Mouse (Mus musculus): Measurements from ENCODE around the gene Osbpl8.
"Not testable (repeated sequence)": the region's sequence is repeated elsewhere in the genome, so short reads cannot be mapped to it uniquely, and the experiment has no call there.

Osbpl8 gene

DNA sequence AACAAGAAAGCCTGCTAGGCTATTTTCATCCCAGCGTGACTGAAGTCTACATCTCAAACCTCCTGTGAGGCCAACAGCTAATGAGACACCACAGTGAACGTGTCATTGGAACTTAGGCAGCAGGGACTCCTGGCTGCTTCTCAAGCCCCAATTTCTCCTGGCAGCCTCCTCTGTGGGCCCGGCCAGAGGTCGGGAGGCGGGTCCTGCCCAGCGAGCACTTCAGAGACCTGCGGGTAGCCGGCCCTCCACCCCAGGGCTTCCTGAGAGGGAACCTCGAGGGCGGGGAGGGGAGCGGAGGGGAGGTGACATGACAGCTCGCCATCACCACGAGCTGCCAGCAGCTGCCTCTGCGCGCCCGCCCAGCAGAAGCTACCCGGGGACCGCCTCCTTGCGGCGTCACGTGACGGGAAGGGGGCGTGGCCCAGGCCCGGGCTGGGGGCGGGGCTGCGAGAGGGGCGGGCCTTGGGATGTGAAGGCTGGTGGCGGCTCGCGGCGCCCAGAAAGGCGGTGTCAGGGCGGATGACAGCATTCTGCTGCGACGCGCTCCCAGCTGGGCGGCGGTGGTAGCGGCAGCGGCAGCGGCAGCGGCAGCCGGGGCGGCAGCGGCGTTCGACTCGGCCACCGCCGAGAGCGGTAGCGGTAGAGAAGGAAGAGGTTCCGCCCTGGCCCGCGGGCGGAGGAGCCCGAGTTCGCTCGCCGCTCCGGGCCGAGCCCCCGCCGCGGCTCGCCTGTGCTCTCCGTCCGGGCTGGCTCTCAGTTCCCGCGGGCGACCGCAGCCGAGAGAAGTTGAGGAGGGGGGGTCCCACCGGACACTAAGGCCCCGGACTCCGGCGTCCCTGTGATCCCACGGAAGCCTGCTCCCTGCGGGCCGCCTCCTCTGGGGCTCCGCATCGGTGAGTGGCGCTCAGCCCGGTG, at the start of gene Osbpl8:
TSS of gene Osbpl8 (plus strand) at position 449 of the 915 bp plus-strand sequence.
- DNase-seq (ENCODE audit: low read depth, low spot score): peak; percentile 95

GRCm38 (mm10) chr10:111117198-111117845, 47.2 kb upstream of the Osbpl8 start:
- peak; percentile 84 for DNase-seq (ENCODE audit: low read depth, low spot score)

DNA sequence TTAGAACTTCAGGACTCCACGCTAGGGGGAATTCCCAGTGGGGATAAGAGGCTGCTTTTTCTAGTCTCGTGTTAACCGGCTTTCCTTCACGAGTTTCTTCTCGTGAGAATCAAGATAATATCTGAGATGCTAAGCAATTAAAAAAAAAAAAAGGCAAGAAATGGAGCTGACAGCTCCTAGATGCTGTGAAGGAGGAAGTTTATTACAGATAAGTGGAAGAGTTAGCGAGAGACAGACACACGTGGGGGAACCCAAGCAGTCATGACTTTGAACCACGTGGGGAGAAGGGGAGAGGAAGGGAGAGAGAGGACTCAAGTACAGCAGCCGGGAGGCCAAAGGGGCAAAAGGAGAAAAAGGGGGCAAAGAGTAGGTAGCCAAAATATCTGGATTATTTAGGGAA, 46.3 kb upstream of the Osbpl8 start:
- no peak for DNase-seq (ENCODE audit: low read depth, low spot score)

GRCm38 (mm10) chr10:111118991-111119650, 45.4 kb upstream of the Osbpl8 start:
- no peak for DNase-seq (ENCODE audit: low read depth, low spot score)

DNA sequence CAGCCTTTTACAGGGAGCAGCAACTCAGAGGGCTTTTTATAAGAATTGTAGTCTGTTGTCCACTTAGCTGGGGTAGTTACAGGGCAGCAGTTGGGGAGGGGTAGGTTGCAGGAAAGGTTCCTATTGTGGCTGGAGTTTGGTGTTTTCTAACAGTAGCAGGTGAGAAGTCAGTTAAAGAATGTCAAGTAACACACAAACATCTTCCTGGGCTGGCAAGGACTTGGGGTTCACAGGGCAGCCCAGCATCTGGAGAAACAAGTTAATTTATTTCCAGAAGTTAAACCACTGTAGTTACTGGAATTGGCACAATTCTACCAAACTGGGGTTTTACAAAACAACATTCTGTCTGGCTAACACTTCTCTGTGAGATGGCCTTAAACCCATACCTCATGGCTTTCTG, 44.8 kb upstream of the Osbpl8 start:
- no peak for DNase-seq (ENCODE audit: low read depth, low spot score)

DNA sequence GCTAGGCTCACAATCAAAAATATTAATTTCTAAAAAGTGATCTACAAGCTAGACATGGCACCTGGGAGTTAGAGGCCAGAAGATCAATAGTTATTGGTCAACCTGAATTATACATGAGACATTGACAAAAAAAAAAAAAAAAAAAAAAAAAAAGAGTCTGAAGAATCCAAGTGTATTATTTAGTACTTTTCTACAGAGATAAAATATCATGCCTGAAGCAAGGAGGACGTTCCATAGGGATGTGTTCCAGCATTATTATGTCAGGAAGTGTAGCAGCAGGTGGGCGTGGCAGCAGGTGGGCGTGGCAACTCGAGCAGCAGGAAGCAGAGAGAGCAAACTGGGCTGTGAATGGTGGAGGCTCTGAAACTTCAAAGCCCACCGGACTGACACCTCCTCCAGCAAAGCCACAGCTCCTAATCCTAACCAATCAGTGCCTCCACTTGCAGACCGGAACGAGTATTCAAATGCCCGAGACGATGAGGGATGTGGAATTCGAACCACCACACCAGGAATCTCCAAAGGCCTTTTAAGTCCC, 41.6 kb upstream of the Osbpl8 start:
- DNase-seq (ENCODE audit: low read depth, low spot score): peak; percentile 66

- no peak for DNase-seq (ENCODE audit: low read depth, low spot score)
Measured at GRCm38 (mm10) chr10:111124175-111124574, 40.4 kb upstream of the Osbpl8 start.

DNA sequence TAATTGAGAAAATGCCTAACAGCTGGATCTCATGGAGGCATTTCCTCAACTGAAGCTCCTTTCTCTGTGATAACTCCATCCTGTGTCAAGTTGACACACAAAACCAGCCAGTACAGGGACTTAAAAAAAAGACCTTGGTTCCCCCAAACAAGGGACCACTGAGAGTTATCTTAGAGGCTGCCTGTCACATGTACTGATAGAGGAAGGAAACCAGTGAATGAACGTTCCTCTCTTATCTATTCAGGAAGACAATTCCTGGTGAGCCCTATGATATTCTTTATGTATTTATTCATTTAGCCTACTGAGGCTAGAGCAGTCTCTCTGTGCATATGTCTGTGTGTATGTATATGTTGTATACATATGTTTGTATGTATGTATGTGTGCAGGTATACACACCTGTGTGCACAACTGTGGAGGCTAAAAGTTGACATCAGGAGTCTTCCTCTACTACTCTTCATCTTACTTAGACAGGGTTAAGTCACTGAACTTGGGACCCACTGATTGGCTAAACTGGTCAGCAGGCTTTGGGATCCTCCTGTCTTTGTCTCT, 39.7 kb upstream of the Osbpl8 start:
- DNase-seq (ENCODE audit: low read depth, low spot score): no peak

- DNase-seq (ENCODE audit: low read depth, low spot score): no peak
Measured at GRCm38 (mm10) chr10:111127388-111127787, 37.2 kb upstream of the Osbpl8 start.

GRCm38 (mm10) chr10:111128493-111128892, 36.1 kb upstream of the Osbpl8 start:
- no peak for DNase-seq (ENCODE audit: low read depth, low spot score)

DNA sequence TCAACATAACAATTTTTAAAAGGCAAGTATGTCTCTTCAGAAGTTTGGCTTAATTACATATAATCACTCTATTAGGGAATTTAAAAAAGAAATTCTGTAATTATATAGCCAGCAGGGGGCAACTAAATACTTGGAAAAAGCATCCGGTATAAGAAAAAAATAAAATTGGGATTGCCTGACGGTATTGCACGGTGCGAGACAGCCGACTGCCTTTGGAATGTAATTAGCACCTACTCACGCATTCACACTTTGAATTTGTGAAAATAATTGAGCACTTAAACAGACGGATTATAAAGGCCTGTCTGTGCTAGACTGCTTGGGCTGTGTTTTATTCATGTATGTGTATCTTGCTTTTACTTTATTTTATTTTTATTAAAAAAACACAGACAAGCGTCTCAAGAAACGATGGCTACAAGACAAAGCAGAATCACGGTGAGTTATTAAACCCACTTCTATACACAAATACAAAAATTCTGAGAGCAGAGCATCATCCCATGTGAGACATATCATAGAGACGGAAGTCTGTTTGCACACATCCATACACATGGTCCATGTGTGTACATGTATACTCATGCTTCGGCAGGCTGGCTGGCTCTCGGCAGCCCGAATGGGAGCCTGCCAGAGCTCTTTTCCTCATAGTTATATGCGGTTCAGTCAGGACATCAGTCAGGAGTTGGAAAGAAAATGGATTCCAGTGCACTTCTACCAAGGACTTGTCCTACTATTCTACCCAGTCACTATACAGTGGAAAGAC, 34.5 kb upstream of the Osbpl8 start:
- no peak for DNase-seq (ENCODE audit: low read depth, low spot score)

GRCm38 (mm10) chr10:111130872-111131271, 33.7 kb upstream of the Osbpl8 start:
- DNase-seq (ENCODE audit: low read depth, low spot score): no peak

- no peak for DNase-seq (ENCODE audit: low read depth, low spot score)
Measured at GRCm38 (mm10) chr10:111133271-111133670, 31.3 kb upstream of the Osbpl8 start.

DNA sequence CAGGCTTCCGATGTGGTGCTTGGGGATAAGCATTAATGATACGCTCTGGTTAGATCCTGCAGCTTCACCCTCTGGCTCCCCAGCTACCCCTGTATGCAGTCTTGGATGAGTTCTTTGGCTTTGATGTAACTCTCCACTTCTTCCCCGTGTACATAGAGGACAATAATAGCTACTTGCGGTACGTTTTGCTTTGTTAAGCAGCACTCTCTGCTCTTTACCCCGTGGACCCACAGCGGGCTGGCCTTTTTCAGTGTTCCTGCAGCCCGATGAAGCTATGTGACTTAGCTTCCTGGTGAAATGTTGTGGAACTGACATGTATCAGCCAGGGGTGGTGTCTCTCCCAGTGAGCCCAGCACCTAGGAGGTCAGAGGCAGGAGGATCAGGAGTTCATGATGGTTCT, 30.6 kb upstream of the Osbpl8 start:
- no peak for DNase-seq (ENCODE audit: low read depth, low spot score)

GRCm38 (mm10) chr10:111134412-111134957, 30.1 kb upstream of the Osbpl8 start:
- no peak for DNase-seq (ENCODE audit: low read depth, low spot score)

DNA sequence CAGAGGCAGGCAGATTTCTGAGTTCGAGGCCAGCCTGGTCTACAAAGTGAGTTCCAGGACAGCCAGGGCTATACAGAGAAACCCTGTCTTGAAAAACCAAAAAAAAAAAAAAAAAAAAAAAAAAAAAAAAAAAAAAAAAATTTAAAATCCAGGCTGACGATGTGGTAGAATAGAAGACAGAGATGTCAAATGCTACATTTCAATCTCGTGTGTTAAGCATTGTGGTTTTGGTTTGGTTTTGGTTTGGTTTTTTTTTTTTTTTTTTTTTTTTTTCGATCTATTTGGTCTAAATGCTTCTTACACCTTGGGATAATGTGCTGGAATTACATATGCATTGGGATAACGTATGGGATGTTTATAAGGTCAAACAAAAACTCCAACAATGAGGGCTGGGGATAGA, 28.2 kb upstream of the Osbpl8 start:
- DNase-seq (ENCODE audit: low read depth, low spot score): not testable (repeated sequence)

GRCm38 (mm10) chr10:111137905-111138304, 26.6 kb upstream of the Osbpl8 start:
- DNase-seq (ENCODE audit: low read depth, low spot score): peak; percentile 22

DNA sequence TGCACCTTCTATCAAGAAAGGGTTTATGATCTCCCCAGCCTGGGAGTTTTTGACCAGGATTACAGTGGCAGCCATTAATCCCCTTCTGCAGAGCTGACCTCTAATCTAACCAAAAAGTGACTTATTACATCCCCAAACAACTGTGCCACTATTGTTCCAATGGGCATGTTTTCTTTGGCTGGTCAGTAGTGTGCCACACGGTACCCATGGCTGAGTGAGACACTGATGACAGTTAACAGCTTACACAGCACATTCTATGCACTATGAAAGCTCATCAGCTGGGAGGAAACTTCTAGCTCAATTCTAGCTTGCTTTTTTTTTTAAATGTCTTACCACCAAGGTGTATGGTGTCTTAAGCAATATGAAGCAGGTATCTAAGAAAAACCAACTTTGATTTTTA, 25.4 kb upstream of the Osbpl8 start:
- DNase-seq (ENCODE audit: low read depth, low spot score): no peak

- DNase-seq (ENCODE audit: low read depth, low spot score): no peak
Measured at GRCm38 (mm10) chr10:111139881-111140280, 24.7 kb upstream of the Osbpl8 start.

- DNase-seq (ENCODE audit: low read depth, low spot score): peak; percentile 81
Measured at GRCm38 (mm10) chr10:111144371-111144959, 20.1 kb upstream of the Osbpl8 start.

Data from ES-CJ7 (cell line).